Mouse (Mus musculus): Measurements from ENCODE around the gene Dhrs3. TPM values are rescaled to one million over a fixed set of nuclear protein-coding genes. Genes with fewer than 3 reads are reported as not detected.

The Dhrs3 gene
- polyA plus RNA-seq, 1 experiment from 2014 or later = 199 TPM

DNA sequence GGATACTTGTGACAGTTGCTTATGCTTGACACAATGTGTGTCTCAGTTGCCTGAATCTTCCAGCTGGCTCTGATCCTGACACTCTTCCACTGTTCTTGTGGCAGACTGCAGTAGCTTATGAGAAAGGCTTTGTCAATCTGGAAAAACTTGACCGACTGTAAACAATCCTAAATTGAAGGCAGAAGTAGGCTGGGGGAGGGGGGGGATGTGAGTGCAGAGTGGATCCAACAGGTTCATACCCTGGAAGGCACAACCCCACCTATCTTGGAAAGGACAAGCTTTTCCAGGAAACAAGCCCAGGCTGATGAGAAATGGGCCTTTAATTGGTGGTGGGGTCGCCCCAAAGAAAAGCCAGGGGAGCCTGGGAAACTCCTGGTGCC is 2.6 kb downstream of the Dhrs3 start:
- 8% methylated on average over 2 of the region's 2 CpGs for WGBS
- Histone ChIP-seq H3K36me3 (ENCODE audit: insufficient read depth, low read length) (peaks cover 18% of the 10 kb centered on the region), H3K4me2 (ENCODE audit: low read length) (peak overlapping the region; percentile 62), H3K27me3 (ENCODE audit: insufficient read depth, low read length) (no peaks in the 10 kb centered on the region), H3K4me3 (replicated peaks; ENCODE audit: low read depth, low read length) (peak overlapping the region; percentile 66), H3K4me1 (replicated peaks; ENCODE audit: insufficient read depth, low read length) (peaks cover 28% of the 10 kb centered on the region), H3K9me3 (replicated peaks; ENCODE audit: low read length) (no peaks in the 10 kb centered on the region), H3K27ac (peak overlapping the region; percentile 97), H3K9ac (ENCODE audit: low read depth, low read length) (peak overlapping the region; percentile 91)
- DNase-seq (ENCODE audit: low spot score) (peak; percentile 59), ATAC-seq (replicated peaks; ENCODE audit: low FRiP score, low read depth) (no peak)
- no peak for TF ChIP-seq CTCF (IDR thresholded peaks at IDR 0.05; ENCODE audit: low read depth)

DNA sequence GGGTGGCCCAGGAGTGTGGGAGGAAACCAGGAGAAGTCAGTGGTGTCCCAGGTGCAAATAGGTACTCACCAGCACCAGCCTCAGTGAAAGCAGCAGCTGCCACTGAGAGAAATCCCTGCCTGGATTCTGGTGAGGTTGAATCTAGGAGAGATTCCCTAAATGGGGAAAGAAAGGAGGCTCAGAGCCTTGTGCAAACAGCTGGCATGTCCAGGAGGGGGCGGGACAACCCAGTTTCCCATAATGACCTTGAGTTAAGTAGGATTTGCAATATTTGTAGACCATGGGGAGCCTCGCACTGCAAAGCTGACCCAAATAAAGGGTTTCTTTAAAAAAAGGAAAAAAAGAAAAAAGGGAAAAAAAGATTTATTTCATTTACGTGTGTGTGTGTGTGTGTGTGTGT is 3.7 kb downstream of the Dhrs3 start:
- peak overlapping the region; percentile 97 for H3K27ac ChIP-seq
- peaks cover 22% of the 10 kb centered on the region for H3K36me3 ChIP-seq (ENCODE audit: insufficient read depth, low read length)
- H3K4me1 ChIP-seq (replicated peaks; ENCODE audit: insufficient read depth, low read length) = peaks cover 32% of the 10 kb centered on the region
- H3K9me3 ChIP-seq (replicated peaks; ENCODE audit: low read length) = no peaks in the 10 kb centered on the region
- no peaks in the 10 kb centered on the region for H3K27me3 ChIP-seq (ENCODE audit: insufficient read depth, low read length)
- DNase-seq (ENCODE audit: low spot score) = peak; percentile 86
- peak overlapping the region; percentile 62 for H3K4me2 ChIP-seq (ENCODE audit: low read length)
- peak overlapping the region; percentile 22 for H3K4me3 ChIP-seq (replicated peaks; ENCODE audit: low read depth, low read length)
- peak overlapping the region; percentile 25 for H3K9ac ChIP-seq (ENCODE audit: low read depth, low read length)
- peak; percentile 69 for TF ChIP-seq CTCF (IDR thresholded peaks at IDR 0.05; ENCODE audit: low read depth)
- no peak for ATAC-seq (replicated peaks; ENCODE audit: low FRiP score, low read depth)
- WGBS = 33% methylated on average over 3 of the region's 3 CpGs

DNA sequence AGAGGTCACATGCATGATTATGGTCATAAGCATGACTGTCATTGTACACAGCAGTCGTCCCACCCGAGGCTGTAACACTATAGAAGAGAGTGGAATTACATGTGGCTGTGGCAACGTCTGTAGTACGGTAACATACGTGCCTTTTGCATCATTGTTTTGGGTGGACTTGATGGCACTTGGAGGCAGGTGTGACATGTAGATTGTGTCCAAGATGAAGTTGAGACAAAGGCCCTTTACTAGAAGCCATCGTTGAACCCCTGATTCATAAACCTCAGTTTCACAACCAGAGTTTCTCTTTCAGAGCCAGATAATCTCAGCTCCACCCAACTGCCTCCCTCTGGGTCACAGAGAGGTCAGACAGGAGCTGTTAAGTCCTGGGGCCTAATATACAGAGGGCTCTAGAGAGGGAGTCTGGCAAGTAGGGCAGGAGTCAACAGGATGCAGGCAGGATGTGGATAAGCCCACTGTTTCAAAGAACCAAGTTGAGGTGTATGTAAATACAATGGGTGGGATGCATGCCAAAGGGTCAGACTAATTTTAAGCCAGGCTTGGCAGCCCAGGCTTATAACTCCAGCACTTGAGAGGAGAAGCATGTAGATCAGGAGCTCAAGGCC is 5.5 kb downstream of the Dhrs3 start:
- no peaks in the 10 kb centered on the region for H3K27me3 ChIP-seq (ENCODE audit: insufficient read depth, low read length)
- H3K9me3 ChIP-seq (replicated peaks; ENCODE audit: low read length) = no peaks in the 10 kb centered on the region
- no peak overlapping the region for H3K4me3 ChIP-seq (replicated peaks; ENCODE audit: low read depth, low read length)
- H3K9ac ChIP-seq (ENCODE audit: low read depth, low read length) = no peak overlapping the region
- H3K27ac ChIP-seq = peak overlapping the region; percentile 60
- WGBS = 49% methylated on average over 6 of the region's 6 CpGs
- peak overlapping the region; percentile 62; the same call in 1 of the 2 replicates for H3K4me2 ChIP-seq (ENCODE audit: low read length)
- DNase-seq (ENCODE audit: low spot score) (peak; percentile 74), ATAC-seq (replicated peaks; ENCODE audit: low FRiP score, low read depth) (no peak)
- 0 out of 2 replicates have a peak, but pooled peaks cover 39% of the 10 kb centered on the region for H3K4me1 ChIP-seq (replicated peaks; ENCODE audit: insufficient read depth, low read length)
- peaks cover 33% of the 10 kb centered on the region for H3K36me3 ChIP-seq (ENCODE audit: insufficient read depth, low read length)
- no peak for TF ChIP-seq CTCF (IDR thresholded peaks at IDR 0.05; ENCODE audit: low read depth)

DNA sequence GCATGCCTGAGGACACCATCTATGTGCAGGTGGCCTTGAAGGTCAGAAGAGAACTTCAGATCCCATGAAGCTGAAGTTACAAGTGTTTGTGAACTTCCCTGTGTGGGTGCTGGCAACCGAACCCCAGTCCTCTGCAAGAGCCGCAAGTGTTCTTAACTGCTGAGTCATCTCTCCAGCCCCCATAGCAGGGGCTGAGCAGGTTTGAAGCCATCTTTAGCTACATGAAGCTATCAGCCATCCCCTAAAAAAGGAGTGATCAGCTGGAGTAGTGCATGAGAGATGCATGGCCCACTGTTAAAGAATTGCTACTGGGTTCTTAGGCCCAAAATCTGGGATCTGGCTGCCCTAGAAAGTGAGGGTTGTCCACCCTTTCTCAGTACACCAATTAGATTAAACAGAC is 6.1 kb downstream of the Dhrs3 start:
- Histone ChIP-seq H3K4me1 (replicated peaks; ENCODE audit: insufficient read depth, low read length) (0 out of 2 replicates have a peak, but pooled peaks cover 40% of the 10 kb centered on the region), H3K4me2 (ENCODE audit: low read length) (no peak overlapping the region), H3K36me3 (ENCODE audit: insufficient read depth, low read length) (peaks cover 34% of the 10 kb centered on the region), H3K9ac (ENCODE audit: low read depth, low read length) (no peak overlapping the region), H3K27me3 (ENCODE audit: insufficient read depth, low read length) (no peaks in the 10 kb centered on the region), H3K4me3 (replicated peaks; ENCODE audit: low read depth, low read length) (no peak overlapping the region), H3K9me3 (replicated peaks; ENCODE audit: low read length) (no peaks in the 10 kb centered on the region), H3K27ac (peak overlapping the region; percentile 60)
- no peak for TF ChIP-seq CTCF (IDR thresholded peaks at IDR 0.05; ENCODE audit: low read depth)
- 96% methylated on average over 2 of the region's 2 CpGs for WGBS
- no peak for DNase-seq (ENCODE audit: low spot score)
- ATAC-seq (replicated peaks; ENCODE audit: low FRiP score, low read depth) = no peak

DNA sequence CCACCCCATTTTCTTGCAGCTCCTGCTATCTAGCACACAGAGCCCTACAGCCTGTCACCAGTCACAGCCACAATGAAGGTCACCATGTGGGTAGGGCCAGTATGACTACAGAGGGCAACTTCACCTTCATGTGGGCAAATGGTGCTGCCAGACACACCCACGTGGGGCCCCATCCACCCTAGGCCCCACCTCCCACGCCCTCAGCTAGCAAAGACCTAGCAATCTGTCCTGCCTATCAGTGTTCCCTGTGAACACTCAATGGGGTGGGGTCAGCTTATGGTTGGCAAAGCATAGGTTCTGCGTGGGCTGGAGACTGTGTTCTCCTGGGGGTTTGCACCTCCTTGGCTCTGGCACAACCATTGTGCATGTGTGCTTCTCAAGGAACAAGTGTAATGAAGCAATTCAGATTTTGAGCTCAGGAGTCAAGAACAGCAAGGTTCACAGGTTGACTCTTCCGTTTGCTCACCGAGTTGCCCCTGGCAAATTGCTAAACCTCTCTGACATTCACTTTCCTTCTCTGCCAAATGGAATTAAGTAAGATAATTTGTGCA is 9.0 kb downstream of the Dhrs3 start:
- Histone ChIP-seq H3K27ac (peak overlapping the region; percentile 70; the same call in 1 of the 2 replicates), H3K4me2 (ENCODE audit: low read length) (no peak overlapping the region), H3K27me3 (ENCODE audit: insufficient read depth, low read length) (no peaks in the 10 kb centered on the region), H3K36me3 (ENCODE audit: insufficient read depth, low read length) (peaks cover 34% of the 10 kb centered on the region), H3K4me1 (replicated peaks; ENCODE audit: insufficient read depth, low read length) (peaks cover 55% of the 10 kb centered on the region; the same call in 1 of the 2 replicates), H3K9me3 (replicated peaks; ENCODE audit: low read length) (no peaks in the 10 kb centered on the region), H3K9ac (ENCODE audit: low read depth, low read length) (no peak overlapping the region), H3K4me3 (replicated peaks; ENCODE audit: low read depth, low read length) (no peak overlapping the region)
- no peak for ATAC-seq (replicated peaks; ENCODE audit: low FRiP score, low read depth)
- WGBS = 66% methylated on average over 5 of the region's 5 CpGs
- no peak for DNase-seq (ENCODE audit: low spot score)
- no peak for TF ChIP-seq CTCF (IDR thresholded peaks at IDR 0.05; ENCODE audit: low read depth)

DNA sequence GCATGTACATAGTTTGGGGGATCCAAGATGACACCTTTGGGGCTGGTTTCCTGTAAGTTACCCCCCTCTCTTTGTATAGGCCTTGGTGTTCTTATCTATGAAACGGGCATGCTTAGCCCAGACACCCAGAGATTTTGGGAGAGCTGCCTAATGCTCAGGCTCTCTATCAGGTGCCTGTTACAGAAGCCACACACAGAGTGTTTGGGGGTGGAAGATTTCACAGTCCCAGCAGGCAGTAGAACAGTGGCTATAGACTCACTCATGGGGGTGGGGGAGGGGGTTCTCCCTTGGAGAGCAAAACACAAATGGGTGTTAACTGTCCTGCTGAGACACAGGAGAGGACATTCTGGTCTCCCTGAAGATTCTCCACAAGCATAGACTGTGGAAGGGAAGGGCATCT is 10.5 kb downstream of the Dhrs3 start:
- WGBS = 81% methylated on average over 1 of the region's 1 CpGs
- H3K4me3 ChIP-seq (replicated peaks; ENCODE audit: low read depth, low read length) = no peak overlapping the region
- no peak overlapping the region for H3K4me2 ChIP-seq (ENCODE audit: low read length)
- no peak overlapping the region for H3K9ac ChIP-seq (ENCODE audit: low read depth, low read length)
- H3K4me1 ChIP-seq (replicated peaks; ENCODE audit: insufficient read depth, low read length) = peaks cover 45% of the 10 kb centered on the region; the same call in 1 of the 2 replicates
- no peak for DNase-seq (ENCODE audit: low spot score)
- TF ChIP-seq CTCF (IDR thresholded peaks at IDR 0.05; ENCODE audit: low read depth) = no peak
- H3K27ac ChIP-seq = peak overlapping the region; percentile 70; the same call in 1 of the 2 replicates
- H3K27me3 ChIP-seq (ENCODE audit: insufficient read depth, low read length) = no peaks in the 10 kb centered on the region
- ATAC-seq (replicated peaks; ENCODE audit: low FRiP score, low read depth) = no peak
- no peaks in the 10 kb centered on the region for H3K9me3 ChIP-seq (replicated peaks; ENCODE audit: low read length)
- H3K36me3 ChIP-seq (ENCODE audit: insufficient read depth, low read length) = peaks cover 31% of the 10 kb centered on the region

Data from kidney, postnatal 0 days (tissue).